Mouse (Mus musculus): ENCODE data around the gene Cbx7.
"Not testable (repeated sequence)": the region's sequence is repeated elsewhere in the genome, so short reads cannot be mapped to it uniquely, and the experiment has no call there.

Cbx7 gene

DNA sequence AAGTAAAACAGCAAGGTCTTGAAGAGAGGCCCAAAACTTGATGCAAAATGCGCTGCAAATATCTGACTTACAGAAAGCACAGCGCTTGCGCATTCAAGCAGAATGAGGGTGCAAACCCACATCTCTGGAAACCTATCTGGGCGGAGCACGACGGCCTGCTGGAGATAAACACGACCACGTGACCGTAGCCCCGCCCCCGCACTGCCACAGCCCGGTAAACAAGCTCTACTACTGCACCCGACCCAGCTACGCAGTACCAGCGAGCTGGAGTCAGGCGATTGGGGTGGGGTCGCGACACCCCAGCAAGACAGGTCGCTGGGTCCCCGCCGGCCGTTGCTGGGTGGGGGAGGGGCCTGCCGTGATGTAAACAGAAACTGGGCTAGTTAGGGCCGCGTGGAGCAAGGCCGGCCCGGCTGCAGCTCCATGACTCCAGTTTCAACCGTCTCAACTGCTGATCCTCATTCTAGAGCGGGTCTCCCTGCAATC is 43.2 kb downstream of the Cbx7 start:
- DNase-seq (ENCODE audit: low read depth, low spot score), result peak; percentile 94

DNA sequence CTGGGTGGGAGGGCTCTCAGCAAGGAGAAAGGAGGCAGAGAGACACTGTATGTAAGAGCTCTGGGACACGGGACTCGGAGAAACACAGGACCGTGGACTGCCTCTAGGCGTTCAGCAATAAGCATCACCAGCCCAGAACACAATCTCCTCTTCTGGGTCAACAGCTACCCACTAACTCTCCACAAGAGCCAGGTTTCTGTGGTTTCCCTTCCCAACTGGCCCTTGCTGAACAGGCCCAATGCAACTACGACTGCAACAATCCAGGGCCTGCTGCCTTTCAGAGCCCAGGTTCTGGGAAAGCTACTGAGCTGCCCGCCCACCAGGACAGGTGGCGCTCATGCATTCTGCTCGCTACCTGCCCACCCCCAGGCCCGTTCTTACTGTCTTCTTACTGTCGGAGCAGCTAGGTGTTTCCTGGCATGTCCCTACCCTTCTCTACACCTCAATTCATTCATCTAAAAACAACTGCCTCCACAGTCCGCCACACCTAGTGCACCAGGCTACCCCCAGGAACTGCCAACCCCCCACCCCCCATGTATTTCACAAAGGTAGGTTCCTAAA is 44.0 kb downstream of the Cbx7 start:
- peak; percentile 38 for DNase-seq (ENCODE audit: low read depth, low spot score)

DNA sequence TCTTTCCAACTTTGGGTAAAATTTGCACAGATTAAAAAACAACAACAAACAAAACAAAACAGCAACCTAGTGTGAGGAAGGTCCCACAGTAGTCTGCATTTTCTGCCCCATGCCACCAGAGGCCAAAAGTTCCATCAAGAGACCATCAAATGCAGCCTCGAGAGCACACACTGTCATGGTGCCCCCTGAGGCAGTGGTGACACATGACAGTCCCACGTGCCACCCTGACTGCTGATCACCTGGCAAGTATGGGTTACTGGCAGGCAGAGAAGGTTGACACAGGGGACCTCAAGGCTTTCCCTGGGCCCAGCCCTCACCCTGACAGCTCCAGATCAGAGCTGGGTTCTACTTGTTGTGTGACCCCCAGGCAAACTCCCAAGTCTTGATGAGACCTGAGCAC is 51.1 kb downstream of the Cbx7 start:
- DNase-seq (ENCODE audit: low read depth, low spot score), result no peak

DNA sequence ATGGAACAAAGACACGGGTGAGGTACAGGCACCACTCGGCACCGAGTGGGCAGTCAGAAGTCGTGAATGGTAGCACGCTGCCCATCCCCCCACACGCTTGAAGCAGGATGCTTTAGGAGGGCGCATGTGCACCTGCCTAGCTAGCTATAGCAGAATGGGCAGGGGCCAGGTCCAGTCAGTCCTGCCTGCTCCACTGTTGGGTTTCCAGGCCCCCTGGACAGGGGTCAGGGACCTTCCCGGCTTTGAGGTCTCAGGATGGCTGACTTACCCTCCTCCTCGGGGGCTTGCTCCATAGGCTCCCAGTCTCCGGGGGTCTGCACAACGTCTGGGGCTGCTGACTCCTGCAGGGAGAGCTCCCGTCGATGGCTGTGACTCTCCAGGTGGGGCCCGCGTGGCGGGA is 52.4 kb downstream of the Cbx7 start:
- no peak for DNase-seq (ENCODE audit: low read depth, low spot score)

DNA sequence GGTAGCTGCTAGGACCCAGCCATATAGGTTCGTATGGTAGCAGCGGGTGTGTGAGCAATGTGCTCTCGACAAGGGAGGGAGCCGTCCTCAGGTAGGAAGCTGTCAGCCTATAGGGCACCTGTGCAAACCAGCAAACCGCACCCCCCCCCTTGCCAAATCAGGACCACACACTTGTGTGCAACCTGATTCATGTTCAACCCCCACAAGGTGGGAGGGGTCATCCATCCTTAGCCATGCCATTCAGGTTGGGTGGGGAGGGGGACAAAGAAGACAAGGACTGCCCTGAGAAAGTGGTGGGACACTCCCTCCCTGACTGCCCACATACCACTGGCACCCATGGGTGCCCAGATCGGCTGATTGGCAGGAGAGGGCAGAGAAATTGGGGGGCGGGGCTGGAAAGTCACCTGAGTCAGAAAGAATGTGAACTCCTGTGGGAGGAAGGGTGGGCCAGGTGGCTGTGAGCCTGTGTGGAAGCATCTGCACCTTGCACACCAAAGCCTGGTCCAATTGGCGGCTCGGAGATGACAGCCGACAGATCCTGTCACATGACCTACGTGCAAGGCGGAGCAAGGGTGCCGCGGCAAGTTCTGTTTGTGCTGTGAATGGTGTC is 53.7 kb downstream of the Cbx7 start:
- DNase-seq (ENCODE audit: low read depth, low spot score), result no peak

DNA sequence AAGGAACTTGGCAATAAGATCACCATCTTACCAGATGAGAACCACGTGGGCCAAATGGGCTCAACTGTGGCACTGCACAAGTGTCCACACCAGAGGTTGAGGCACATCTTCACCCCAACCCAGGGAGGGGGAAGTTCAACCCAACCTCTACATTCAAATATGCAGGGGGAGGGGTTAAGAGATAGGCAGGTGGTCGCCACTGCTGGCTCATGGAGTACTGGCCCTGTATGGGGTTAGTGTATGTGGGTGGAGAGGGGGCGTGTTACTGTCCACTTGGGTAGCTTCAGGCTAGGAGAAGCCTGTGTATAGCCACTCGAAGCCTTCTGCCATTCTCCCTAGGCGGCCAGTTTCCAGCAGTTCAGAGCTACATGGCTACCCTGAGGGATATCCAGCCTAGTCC is 54.8 kb downstream of the Cbx7 start:
- DNase-seq (ENCODE audit: low read depth, low spot score), result no peak

DNA sequence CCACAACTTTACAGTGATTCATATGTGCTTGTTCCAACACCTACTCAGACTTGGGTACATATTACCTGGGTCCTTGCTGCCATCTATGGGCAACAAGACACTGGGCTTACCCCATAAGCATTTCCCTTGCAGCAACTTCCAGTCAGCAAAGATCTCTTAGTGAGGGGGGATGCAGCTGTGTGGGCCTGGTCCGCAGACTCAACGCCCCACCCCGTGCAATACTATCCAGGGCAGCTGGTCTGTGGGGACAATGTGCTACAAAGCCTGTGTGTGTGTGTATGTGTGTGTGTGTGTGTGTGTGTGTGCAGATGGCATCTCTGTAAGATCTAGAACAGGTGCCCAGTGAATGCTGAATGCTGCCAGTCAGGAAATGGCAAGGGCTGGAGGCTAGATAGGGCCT is 56.6 kb downstream of the Cbx7 start:
- DNase-seq (ENCODE audit: low read depth, low spot score), result peak; percentile 25

DNA sequence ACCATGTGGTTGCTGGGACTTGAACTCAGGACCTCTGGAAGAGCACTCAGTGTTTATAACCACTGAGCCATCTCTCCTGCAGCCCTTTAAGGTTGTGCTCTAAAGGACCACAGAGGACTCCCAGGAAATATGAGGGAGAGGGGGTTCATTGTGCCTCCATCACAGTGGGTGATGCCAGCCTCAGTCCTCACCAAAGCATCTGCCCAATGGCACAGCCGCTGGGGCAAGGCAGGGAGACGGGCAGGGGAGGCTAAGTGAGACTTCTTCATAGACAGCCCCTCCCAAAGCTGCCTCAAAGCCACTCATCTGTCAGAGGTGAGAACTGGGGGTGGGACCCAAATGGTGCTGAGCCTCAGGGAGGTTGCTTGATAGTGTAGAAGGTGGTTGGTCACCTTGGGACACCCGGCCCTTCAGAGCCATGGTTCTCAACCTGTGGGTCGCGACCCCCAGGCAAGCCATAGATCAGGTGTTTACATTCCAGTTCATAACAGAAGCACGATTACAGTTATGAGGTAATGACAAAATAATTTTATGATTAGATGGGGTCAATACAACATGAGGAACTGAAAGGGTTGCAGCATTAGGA is 57.1 kb downstream of the Cbx7 start:
- DNase-seq (ENCODE audit: low read depth, low spot score), result no peak

DNA sequence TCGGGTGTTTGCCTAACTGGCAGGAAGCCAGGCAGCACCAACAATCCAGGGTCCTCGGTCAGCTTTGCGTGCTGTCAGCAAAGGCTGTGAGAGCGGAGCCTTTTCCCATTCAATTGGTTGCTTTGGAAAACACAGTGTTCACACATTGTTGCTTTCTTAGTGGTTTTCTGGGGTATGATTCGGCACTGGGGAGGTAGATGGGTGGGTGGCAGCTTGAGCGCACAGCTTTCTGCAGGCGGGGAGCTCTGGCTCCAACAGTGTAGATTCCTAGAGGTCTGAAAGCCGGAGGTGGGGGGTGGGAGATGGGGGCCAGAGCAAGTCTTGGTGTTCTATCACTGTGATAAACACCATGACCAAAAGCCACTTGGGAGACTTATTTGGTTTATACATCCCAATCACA is 59.6 kb downstream of the Cbx7 start:
- DNase-seq (ENCODE audit: low read depth, low spot score), result no peak

DNA sequence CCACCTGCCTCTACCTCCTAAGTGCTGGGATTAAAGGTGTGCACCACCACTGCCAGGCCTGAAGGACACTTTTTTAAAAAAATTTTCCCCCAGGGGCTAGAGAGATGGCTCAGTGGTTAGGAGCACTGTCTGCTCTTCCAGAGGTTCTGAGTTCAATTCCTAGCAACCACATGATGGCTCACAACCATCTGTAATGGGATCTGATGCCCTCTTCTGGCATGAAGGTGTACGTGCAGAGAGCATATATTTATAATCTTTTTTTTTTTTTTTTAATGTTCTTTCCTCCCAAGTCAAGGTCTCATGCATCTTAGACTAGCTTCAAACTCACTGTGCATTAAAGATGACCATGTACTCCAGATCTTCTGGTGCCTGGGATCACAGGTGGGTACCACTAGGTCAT is 60.1 kb downstream of the Cbx7 start:
- not testable (repeated sequence) for DNase-seq (ENCODE audit: low read depth, low spot score)

DNA sequence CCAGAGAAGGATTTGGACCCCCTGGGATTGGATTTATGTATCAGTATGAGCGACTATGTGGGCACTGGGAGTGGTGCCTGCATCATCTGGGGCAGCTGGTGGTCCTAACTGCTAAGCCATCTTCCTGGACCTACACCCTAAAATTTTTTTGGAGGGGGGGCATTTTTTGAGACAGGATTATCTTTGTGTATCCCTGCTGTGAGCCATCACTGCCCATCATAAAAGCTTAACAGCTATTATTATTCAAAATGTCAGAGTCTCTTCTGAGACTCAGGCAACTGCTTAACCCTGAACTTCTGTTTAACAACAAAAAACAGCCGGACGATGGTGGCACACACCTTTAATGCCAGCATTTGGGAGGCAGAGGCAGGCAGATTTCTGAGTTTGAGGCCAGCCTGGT is 61.9 kb downstream of the Cbx7 start:
- DNase-seq (ENCODE audit: low read depth, low spot score), result not testable (repeated sequence)

DNA sequence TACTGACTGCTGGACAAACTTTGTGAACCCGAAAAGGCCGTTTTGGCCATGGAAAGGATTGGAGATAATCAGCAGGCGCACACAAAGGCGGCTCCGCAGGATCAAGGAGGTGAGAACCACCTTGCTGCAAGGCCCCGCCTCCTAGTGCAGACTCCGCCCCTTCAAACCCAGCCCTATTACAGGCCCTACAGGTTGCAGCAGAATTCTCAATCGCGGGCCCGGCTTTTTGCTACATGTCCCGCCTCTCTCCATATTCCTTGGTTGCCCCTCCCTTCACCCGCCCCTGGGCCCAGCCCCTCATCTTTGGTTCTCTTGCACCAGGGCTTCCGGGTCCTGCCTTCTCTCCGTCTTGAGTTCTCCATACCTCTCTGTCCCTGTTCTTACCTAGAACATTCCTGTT is 64.1 kb downstream of the Cbx7 start:
- no peak for DNase-seq (ENCODE audit: low read depth, low spot score)

DNA sequence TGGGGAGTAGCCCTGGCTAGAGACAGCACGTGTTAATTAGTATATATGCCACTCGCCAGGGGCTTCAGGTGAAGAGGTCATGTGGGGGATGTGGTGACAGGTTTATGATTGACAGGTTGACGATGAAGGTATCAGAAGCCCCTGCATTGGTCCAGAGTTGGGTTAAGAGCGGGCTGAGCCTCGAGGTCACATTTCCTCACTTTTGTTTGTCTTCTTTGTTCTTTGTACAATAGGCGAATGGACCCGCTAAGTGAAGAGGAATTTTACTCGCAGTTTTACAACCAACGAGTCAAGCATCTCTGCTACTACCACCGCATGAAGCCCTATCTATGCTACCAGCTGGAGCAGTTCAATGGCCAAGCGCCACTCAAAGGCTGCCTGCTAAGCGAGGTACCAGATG is 65.7 kb downstream of the Cbx7 start:
- no peak for DNase-seq (ENCODE audit: low read depth, low spot score)

DNA sequence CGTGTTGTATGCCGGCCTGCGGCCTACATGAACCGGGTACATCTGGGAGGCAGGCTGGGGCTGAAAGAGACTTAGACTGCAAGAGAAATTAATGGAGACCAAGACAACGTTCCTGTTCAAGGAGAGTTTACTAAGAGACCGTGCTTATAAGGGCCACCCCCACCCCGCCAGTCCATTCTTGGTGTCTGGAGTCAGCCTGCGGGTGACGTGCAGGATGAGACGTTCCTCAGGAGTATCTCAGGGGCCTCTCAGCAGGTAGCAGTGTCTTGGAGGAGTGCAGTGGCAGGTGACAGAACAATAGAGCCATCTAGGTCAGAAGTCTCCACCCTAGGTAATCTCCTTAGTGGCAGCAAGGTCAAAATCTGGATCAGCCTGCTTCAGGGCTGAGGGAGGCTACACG is 66.2 kb downstream of the Cbx7 start:
- DNase-seq (ENCODE audit: low read depth, low spot score), result not testable (repeated sequence)

DNA sequence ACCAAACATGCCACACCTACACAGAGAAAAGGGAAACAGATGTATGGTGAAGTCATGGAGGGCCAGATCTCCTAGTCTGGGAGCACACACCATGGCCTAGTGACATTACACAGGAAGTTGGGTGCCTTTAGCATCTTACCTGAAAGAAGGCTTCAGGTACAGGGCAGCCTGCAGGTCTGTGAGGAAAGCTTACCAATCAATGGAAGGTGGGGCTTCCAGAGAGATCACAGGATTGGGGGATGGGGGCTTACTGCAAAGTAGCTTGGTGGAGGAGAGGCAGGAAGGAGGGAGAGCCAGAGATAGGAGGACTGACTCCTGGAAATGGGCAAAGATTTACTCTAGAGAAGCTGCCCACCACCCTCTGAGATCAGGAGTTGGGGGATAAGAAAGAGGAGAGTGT is 67.0 kb downstream of the Cbx7 start:
- DNase-seq (ENCODE audit: low read depth, low spot score), result no peak

DNA sequence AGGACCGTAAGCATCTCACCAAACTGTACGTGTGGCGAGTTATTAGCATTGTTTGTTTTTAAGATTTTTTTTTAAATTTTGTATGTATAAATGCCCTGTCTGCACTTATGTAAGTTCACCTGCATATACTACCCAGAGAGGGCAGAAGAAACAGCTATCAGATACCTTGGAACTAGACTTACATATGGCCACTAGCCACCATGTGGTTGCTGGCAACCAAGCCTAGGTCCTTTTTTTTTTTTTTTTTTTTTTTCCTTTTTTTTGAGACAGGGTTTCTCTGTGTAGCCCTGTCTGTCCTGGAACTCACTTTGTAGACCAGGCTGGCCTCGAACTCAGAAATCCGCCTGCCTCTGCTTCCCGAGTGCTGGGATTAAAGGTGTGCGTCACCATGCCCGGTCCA is 67.8 kb downstream of the Cbx7 start:
- not testable (repeated sequence) for DNase-seq (ENCODE audit: low read depth, low spot score)

DNA sequence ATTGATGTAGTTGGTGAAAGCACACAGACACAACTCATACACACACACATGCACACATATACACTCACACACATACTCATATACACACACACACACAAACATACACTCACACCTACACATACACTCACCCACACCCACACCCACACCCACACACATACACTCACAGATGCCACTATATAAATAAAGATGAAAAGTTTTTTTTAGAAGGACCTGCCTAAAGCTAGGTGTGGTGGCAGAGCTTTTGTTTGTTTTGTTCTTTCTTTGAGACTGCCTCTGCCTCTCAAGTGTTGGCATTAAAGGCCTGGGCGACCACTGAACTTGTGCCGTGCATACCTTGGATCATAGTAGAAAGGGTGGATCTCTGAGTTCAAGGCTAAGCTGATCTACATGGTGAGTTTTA is 69.5 kb downstream of the Cbx7 start:
- no peak for DNase-seq (ENCODE audit: low read depth, low spot score)

DNA sequence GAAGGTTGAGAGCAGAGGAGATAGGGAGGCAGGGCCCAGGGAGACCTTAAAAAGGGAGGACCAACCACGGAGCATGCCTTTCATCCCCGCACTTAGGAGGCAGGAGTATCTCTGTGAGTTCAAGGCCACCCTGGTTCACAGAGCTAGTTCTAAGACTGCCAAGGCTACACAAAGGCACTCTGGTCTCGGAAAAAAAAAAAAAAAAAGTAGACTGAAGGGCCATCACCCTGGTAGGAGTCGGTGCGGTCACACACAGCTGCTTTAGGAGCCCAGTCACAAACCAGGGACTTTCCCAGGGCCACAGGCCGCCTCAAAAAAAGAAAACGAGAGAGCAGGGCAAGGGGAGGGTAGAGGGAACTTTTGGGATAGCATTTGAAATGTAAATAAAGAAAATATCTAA is 70.2 kb downstream of the Cbx7 start:
- no peak for DNase-seq (ENCODE audit: low read depth, low spot score)

DNA sequence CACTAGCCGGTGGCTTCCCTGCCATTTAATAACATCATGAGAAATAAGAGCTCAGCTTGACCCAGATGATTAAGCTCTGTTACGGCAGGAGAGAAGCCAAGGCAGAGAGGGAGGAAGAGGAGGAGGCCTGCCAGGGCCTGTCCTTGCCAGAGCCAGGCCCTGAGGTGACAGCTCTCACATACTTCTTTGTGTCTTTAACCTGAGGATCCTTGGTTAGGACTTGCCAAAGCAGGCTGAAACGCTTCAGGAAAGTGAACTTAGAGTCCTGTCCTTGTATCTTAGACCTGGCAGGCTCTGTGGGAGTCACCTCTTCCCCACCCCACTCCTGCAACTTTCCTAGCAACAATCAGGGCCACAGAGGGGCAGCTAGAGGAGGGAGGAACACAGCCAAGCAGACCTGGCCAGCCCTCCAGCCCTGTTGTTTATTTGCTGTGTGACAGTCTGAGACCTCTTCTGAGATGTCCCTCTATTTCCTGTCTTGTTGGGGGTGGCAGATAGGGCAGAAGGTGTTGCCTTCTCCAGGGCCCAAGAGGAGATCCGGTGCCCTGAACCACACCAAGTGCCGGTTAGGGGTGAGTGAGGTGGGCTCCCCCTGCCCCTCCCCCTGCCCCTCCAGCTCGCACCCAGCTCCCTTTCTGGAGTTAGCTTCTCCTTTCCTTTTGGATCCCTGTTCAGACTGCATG is 71.0 kb downstream of the Cbx7 start:
- DNase-seq (ENCODE audit: low read depth, low spot score), result no peak

DNA sequence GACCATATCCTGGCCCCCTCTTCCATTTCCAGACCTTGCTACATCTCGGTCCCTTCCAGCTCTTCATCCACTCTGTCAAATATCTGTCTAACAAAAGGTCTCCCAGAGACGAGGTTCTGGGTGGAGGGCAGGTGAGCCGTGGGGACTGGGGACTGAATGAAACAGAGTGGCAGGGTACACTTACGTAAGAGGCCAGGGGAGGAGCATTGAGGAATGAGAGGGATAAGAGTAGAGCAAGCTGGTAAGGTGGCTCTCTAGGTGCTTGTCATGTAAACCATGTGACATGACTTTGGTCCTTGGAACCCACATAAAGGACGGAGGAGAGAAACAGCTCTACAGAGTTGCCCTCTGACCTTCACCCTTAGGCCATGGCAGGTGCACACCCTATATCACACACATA is 71.9 kb downstream of the Cbx7 start:
- DNase-seq (ENCODE audit: low read depth, low spot score), result no peak

DNA sequence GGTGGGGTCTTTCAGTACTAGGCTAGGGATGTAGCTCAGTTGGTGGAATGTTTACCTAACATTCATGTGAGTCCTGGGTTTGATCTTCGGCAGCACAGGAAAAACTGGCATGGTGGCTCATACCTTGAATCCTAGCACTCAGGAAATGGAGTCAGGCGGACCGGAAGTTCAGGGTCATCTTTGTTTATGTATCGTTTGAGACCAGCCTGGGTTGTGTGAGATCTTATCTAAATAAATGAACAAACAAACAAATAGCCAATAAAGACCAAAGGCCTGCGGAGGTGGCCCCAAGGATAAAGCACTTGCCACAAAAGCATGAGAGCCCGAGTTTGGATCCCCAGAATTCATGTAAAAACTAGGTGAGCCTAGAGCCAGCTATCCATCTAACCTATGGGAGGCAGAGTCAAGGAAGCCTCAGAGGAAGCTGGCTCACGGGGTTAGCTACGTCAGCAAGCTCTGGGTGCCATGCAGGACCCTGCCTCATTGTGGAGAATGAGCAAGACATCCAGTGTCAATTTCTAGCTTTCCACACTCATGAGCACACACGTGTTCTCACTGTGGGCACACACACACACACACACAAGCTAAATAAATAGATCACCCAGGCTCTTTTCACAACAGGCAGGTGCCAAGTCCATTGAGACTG is 74.7 kb downstream of the Cbx7 start:
- DNase-seq (ENCODE audit: low read depth, low spot score), result no peak

All from 3T3-L1 (cell line).